Mouse (Mus musculus): ENCODE measurements around the gene Ctdnep1. TPM values are rescaled to one million over a fixed set of nuclear protein-coding genes. Genes with fewer than 3 reads are reported as not detected.

Gene Ctdnep1
- polyA plus RNA-seq, 1 experiment: 133 TPM

DNA sequence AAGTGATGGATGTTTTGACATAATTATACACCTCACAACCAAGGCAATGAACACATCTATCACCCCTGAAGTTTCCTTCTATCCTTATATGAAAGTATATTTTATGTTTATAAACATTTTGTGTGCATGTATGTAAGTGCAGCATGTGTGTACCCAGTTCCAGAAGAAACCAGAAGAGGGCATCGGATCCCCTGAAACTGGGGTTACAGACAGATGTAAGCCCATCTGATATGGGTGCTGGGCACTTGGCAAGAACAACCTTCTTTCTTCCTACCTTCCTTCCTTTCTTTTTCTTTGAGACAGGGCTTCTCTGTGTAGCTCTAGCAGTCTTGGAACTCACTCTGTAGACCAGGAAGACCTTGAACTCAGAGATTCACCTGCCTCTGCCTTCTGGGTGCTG lies 24.7 kb upstream of the Ctdnep1 start:
- 78% methylated on average over 1 of the region's 1 CpGs for WGBS

DNA sequence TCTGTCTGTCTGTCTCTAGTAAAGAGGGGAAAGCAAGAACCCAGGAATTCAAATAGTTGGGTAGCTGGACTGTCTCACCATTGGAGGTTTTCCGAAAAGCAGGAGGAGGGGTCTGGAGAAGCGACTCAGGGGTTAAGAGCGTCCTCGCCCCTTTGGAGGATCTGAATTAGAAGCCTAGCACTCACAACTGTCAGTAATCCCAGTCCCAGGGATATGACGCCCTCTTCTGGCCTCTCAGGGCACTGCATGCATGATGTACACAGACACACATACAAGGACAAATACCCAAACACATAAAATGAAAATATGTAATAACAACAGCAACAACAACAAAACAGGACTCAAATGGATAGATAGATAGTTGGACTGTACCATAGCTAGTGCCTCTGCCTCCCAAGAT lies 20.3 kb upstream of the Ctdnep1 start:
- 69% methylated on average over 5 of the region's 5 CpGs for WGBS
- peaks cover 4% of the 10 kb centered on the region; the same call in 1 of the 2 replicates for H3K4me1 ChIP-seq (replicated peaks; ENCODE audit: control insufficient read depth, insufficient read depth, low read length)
- no peak overlapping the region for H3K4me3 ChIP-seq (ENCODE audit: control insufficient read depth, insufficient read depth, low read length)
- no peaks in the 10 kb centered on the region for H3K36me3 ChIP-seq (ENCODE audit: control insufficient read depth, insufficient read depth, low read length)
- no peak for TF ChIP-seq POLR2A (IDR thresholded peaks at IDR 0.05; ENCODE audit: control insufficient read depth, extremely low read depth, insufficient read depth, low read length, poor library complexity)
- no peak for TF ChIP-seq CTCF (IDR thresholded peaks at IDR 0.05; ENCODE audit: borderline replicate concordance, control insufficient read depth, extremely low read depth, insufficient read depth, low read length, poor library complexity)
- no peak overlapping the region for H3K27ac ChIP-seq (ENCODE audit: control insufficient read depth, insufficient read depth, low read length)
- peaks cover 6% of the 10 kb centered on the region; the same call in 1 of the 2 replicates for H3K27me3 ChIP-seq (ENCODE audit: control insufficient read depth, insufficient read depth, low read length)
- DNase-seq: no peak

More for the DNA sequence above, 24.7 kb upstream of the Ctdnep1 start:
- no peaks in the 10 kb centered on the region for H3K27me3 ChIP-seq (ENCODE audit: control insufficient read depth, insufficient read depth, low read length)
- TF ChIP-seq CTCF (IDR thresholded peaks at IDR 0.05; ENCODE audit: borderline replicate concordance, control insufficient read depth, extremely low read depth, insufficient read depth, low read length, poor library complexity) (no peak), POLR2A (IDR thresholded peaks at IDR 0.05; ENCODE audit: control insufficient read depth, extremely low read depth, insufficient read depth, low read length, poor library complexity) (no peak)
- H3K27ac ChIP-seq (ENCODE audit: control insufficient read depth, insufficient read depth, low read length): no peak overlapping the region
- DNase-seq: peak; percentile 25
- H3K4me1 ChIP-seq (replicated peaks; ENCODE audit: control insufficient read depth, insufficient read depth, low read length): no peaks in the 10 kb centered on the region
- no peak overlapping the region for H3K4me3 ChIP-seq (ENCODE audit: control insufficient read depth, insufficient read depth, low read length)
- H3K36me3 ChIP-seq (ENCODE audit: control insufficient read depth, insufficient read depth, low read length): no peaks in the 10 kb centered on the region

DNA sequence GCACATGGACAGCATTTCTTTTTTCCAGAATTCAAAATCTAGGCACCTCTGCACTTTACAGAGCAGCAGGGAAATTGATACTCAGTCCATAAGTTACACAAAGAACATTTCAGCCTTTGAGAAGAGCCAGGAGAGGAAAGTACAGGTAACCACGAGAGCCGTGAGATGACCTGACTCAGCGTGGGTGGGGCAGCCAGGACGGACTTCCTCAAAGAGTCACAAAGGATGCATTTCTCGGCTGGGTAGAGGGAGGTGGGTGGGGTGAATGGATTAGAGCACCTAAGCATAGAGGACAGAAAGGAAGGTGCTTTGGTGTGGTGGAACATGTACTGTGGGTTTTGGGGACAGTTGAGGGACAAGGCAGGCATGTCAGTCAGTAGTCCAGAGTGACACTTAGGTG lies 19.1 kb upstream of the Ctdnep1 start:
- 8% methylated on average over 5 of the region's 5 CpGs for WGBS
- TF ChIP-seq POLR2A (IDR thresholded peaks at IDR 0.05; ENCODE audit: control insufficient read depth, extremely low read depth, insufficient read depth, low read length, poor library complexity) (no peak), CTCF (IDR thresholded peaks at IDR 0.05; ENCODE audit: borderline replicate concordance, control insufficient read depth, extremely low read depth, insufficient read depth, low read length, poor library complexity) (no peak)
- DNase-seq: no peak
- Histone ChIP-seq H3K36me3 (ENCODE audit: control insufficient read depth, insufficient read depth, low read length) (no peaks in the 10 kb centered on the region), H3K27me3 (ENCODE audit: control insufficient read depth, insufficient read depth, low read length) (peaks cover 16% of the 10 kb centered on the region; the same call in 1 of the 2 replicates), H3K4me3 (ENCODE audit: control insufficient read depth, insufficient read depth, low read length) (no peak overlapping the region), H3K4me1 (replicated peaks; ENCODE audit: control insufficient read depth, insufficient read depth, low read length) (peaks cover 6% of the 10 kb centered on the region; the same call in 1 of the 2 replicates), H3K27ac (ENCODE audit: control insufficient read depth, insufficient read depth, low read length) (no peak overlapping the region)

DNA sequence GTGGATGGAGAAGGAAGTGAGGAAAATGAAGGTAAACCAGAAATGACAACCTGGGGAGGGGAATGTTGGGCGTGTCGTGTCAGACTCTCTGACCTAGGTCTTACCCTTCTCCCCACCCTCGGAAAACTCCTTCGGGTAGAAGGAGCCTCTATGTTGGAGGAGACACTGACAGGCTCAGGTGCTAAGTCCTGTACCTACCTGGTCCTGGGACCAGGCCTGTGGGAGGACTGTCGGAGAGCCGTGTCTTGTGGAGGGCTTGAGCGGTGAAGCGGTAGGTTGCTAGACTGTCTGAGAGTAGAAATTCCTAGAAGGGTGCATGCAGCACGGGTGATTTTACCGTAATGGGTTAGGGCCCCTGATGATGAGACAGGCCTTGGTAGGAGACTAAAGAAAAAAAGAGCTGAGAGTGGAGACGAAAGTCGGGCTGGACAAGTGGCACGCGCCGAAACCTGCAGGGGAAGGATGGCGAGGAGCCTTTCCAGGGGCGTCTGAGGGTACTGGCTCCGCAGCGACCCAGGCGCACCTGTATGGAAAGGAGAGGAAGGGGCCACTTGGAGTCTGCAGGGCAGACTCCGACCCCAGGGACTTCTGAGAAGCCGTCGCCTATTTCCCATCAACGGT lies 16.2 kb upstream of the Ctdnep1 start, which contains the start of gene Cldn7:
Cldn7 (plus strand) TSS at position 130 of the 621 bp plus-strand sequence.
- no peak within 1 kb of the TSS for H3K4me3 ChIP-seq (ENCODE audit: control insufficient read depth, insufficient read depth, low read length)
- 38% methylated on average over 24 of the region's 24 CpGs for WGBS
- H3K27ac ChIP-seq (ENCODE audit: control insufficient read depth, insufficient read depth, low read length): no peak within 1 kb of the TSS
- peaks cover 7% of the 10 kb centered on the region; the same call in 1 of the 2 replicates for H3K4me1 ChIP-seq (replicated peaks; ENCODE audit: control insufficient read depth, insufficient read depth, low read length)
- peaks cover 18% of the 10 kb centered on the region; the same call in 1 of the 2 replicates for H3K27me3 ChIP-seq (ENCODE audit: control insufficient read depth, insufficient read depth, low read length)
- TF ChIP-seq CTCF (IDR thresholded peaks at IDR 0.05; ENCODE audit: borderline replicate concordance, control insufficient read depth, extremely low read depth, insufficient read depth, low read length, poor library complexity) (no peak), POLR2A (IDR thresholded peaks at IDR 0.05; ENCODE audit: control insufficient read depth, extremely low read depth, insufficient read depth, low read length, poor library complexity) (no peak)
- no peaks in the 10 kb centered on the region for H3K36me3 ChIP-seq (ENCODE audit: control insufficient read depth, insufficient read depth, low read length)
- DNase-seq: no peak

DNA sequence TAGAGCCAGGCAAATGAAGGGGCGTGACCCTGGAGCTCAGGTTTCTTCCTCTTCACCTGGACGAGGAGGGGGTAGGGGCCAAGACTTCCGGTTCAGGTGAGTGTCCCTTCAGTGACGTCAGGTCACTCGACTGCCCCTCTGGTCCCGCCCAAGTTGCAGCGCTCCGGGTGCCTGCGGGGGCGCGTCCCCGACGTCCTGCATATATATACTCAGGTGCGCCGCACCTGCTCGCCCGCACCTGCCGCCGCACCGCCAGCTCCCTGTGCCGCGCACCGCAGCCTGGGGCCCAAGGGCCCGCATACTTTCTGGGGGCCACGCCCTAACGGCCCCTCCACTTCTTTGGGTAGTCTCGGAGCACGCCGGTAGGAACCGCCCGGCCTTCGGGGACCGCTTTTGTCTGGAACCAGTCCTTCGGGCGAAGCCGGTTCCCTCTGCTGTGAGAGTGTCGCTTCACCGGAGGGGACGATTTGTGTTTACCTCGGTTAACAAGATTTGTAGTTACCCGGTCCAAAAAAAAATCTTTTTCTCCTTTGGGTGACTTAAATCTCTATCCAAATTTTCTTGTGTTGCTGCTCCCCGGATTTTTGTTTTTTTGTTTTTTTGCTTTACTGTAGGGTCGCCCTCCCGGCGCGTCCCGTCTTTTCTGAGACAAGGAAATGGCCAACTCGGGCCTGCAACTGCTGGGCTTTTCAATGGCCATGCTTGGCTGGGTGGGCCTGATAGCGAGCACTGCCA lies 15.5 kb upstream of the Ctdnep1 start:
- no peak overlapping the region for H3K27ac ChIP-seq (ENCODE audit: control insufficient read depth, insufficient read depth, low read length)
- DNase-seq: no peak
- 9% methylated on average over 49 of the region's 49 CpGs for WGBS
- no peak overlapping the region for H3K4me3 ChIP-seq (ENCODE audit: control insufficient read depth, insufficient read depth, low read length)
- TF ChIP-seq POLR2A (IDR thresholded peaks at IDR 0.05; ENCODE audit: control insufficient read depth, extremely low read depth, insufficient read depth, low read length, poor library complexity): no peak
- TF ChIP-seq CTCF (IDR thresholded peaks at IDR 0.05; ENCODE audit: borderline replicate concordance, control insufficient read depth, extremely low read depth, insufficient read depth, low read length, poor library complexity): no peak
- H3K27me3 ChIP-seq (ENCODE audit: control insufficient read depth, insufficient read depth, low read length): peaks cover 18% of the 10 kb centered on the region; the same call in 1 of the 2 replicates
- no peaks in the 10 kb centered on the region; the same call in 1 of the 2 replicates for H3K36me3 ChIP-seq (ENCODE audit: control insufficient read depth, insufficient read depth, low read length)
- peaks cover 7% of the 10 kb centered on the region; the same call in 1 of the 2 replicates for H3K4me1 ChIP-seq (replicated peaks; ENCODE audit: control insufficient read depth, insufficient read depth, low read length)

DNA sequence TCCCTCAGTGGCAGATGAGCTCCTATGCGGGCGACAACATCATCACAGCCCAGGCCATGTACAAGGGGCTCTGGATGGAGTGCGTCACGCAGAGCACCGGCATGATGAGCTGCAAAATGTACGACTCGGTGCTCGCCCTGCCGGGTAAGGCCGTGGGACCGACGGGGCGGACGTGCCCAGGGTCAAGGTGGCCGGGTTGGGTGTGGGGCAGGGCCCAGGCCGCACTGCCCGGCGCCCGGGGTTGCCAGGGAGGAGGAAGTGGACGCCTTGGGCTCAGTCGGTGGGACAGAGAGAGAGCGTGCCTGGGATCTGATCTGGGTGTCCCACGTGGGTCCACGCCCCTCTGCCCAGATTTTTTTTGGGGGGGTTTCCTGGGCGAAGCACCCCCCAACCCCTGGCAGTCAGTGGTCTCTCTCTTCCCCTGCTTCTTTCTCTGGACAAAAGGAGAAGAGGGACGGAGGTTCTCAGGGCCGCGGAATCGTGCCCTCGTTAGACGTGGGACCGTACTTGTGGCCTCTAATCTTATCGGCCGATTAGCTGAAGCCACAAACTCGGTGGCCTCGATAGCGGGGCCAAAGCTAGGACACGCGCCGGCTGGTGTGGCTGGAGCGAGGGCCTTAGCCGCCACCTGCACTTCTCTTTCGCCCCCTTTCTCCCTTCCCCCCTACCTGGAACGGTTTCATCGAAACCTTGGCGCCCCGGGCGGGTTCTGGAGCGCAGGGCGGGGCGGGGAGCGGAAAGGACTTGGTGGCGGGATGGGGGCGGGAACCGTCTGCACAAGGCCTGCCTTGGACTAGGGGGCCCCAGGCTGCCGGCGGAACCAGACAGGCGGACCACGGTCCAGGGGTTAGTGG lies 14.7 kb upstream of the Ctdnep1 start:
- no peak for DNase-seq
- H3K27ac ChIP-seq (ENCODE audit: control insufficient read depth, insufficient read depth, low read length): no peak overlapping the region

More for the DNA sequence above, 14.7 kb upstream of the Ctdnep1 start:
- Histone ChIP-seq H3K27me3 (ENCODE audit: control insufficient read depth, insufficient read depth, low read length) (peaks cover 18% of the 10 kb centered on the region; the same call in 1 of the 2 replicates), H3K4me1 (replicated peaks; ENCODE audit: control insufficient read depth, insufficient read depth, low read length) (peaks cover 7% of the 10 kb centered on the region; the same call in 1 of the 2 replicates), H3K4me3 (ENCODE audit: control insufficient read depth, insufficient read depth, low read length) (no peak overlapping the region; the same call in 1 of the 2 replicates), H3K36me3 (ENCODE audit: control insufficient read depth, insufficient read depth, low read length) (no peaks in the 10 kb centered on the region; the same call in 1 of the 2 replicates)
- no peak for TF ChIP-seq CTCF (IDR thresholded peaks at IDR 0.05; ENCODE audit: borderline replicate concordance, control insufficient read depth, extremely low read depth, insufficient read depth, low read length, poor library complexity)
- TF ChIP-seq POLR2A (IDR thresholded peaks at IDR 0.05; ENCODE audit: control insufficient read depth, extremely low read depth, insufficient read depth, low read length, poor library complexity): no peak
- whole genome bisulfite sequencing: 6% methylated on average over 59 of the region's 59 CpGs
